In the genomic region with DNA sequence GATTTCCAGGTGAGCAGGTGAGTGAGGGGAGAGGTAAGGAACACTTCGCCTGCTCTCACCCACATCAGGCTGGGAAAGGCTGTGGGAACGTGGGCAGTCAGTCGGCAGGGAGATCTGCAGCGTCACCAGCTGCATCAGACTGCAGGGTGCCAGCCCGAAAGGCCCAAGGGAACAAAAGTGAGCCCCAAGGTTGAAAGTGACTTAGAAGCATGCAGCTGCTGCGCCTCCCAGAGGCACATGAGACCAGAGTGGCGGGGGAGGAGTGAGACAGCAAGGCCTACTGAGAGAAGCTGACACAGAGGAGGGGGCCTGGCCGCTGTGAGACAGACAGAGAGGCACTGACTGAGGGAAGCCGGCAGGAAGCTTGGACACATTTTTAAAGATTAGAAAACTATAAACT, we compare ENCODE assay signal across 15 mouse cellular contexts.
A peak's percentile ranks its signal among the peaks of the same experiment; 100 is the strongest.
DNase-seq lines count a peak whose midpoint lies in the region; ATAC-seq and TF ChIP-seq lines count a peak whose summit lies in the region.
"Had no signal": no experiment of that assay in that cellular context is flagged by ENCODE, and none has a peak within 500 bp of the region (broad histone marks: within the 10 kb centered on the region; RNA-seq: fewer than 3 reads in every experiment).

No protein-coding gene starts in this region.

- no peak overlapping the region for H3K4me2 ChIP-seq in kidney, embryonic 16.5 days (replicated peaks; ENCODE audit: low read depth, low read length)
- H3K4me2 ChIP-seq in stomach, postnatal 0 days (replicated peaks; ENCODE audit: low read depth): no peak overlapping the region
- H3K4me2 ChIP-seq: liver, embryonic 15.5 days; neural tube, embryonic 13.5 days had no signal

- no peak overlapping the region for H3K9ac ChIP-seq in kidney, embryonic 16.5 days (replicated peaks; ENCODE audit: low read length)
- H3K9ac ChIP-seq in stomach, postnatal 0 days (ENCODE audit: low read length): no peak overlapping the region
- H3K9ac ChIP-seq: liver, embryonic 15.5 days; neural tube, embryonic 13.5 days had no signal

- no peaks in the 10 kb centered on the region; the same call in 1 of the 2 replicates for H3K4me1 ChIP-seq in kidney, embryonic 16.5 days (ENCODE audit: insufficient read depth, low read length)
- no peaks in the 10 kb centered on the region for H3K4me1 ChIP-seq in stomach, postnatal 0 days (replicated peaks; ENCODE audit: control insufficient read depth, insufficient read depth)
- H3K4me1 ChIP-seq: liver, embryonic 15.5 days had no signal

- ATAC-seq in kidney, embryonic 16.5 days (ENCODE audit: low FRiP score, low TSS enrichment): no peak
- ATAC-seq in stomach, postnatal 0 days (ENCODE audit: low FRiP score, low TSS enrichment): no peak

- 55% methylated on average over 9 of the region's 9 CpGs for WGBS in kidney, embryonic 16.5 days
- 59% methylated on average over 9 of the region's 9 CpGs for WGBS in stomach, postnatal 0 days

- TF ChIP-seq EP300 in stomach, postnatal 0 days (optimal IDR thresholded peaks at IDR 0.05): no peak

- DNase-seq in kidney, postnatal 4 days: peak; percentile 24
- peak; percentile 27 for DNase-seq in ovary, postnatal 36 days (ENCODE audit: low spot score)
- DNase-seq in ovary, postnatal 14 days (ENCODE audit: low spot score): no peak
- peak; percentile 54 for DNase-seq in brain, adult 2 months (ENCODE audit: low read depth, low spot score)
- DNase-seq in stomach, postnatal 0 days (ENCODE audit: low spot score): no peak
- no peak for DNase-seq in heart, adult 8-10 months (ENCODE audit: low spot score)
- DNase-seq in layer of hippocampus, postnatal 36 days: no peak
- DNase-seq: cerebellum, adult 11 months; heart, postnatal 10 days; kidney, adult 18-20 months; right cerebral cortex, postnatal 14 days had no signal

- no peaks in the 10 kb centered on the region for H3K27me3 ChIP-seq in kidney, embryonic 16.5 days (ENCODE audit: insufficient read depth, low read length)
- H3K27me3 ChIP-seq in stomach, postnatal 0 days (ENCODE audit: control insufficient read depth, insufficient read depth, low read length): no peaks in the 10 kb centered on the region
- H3K27me3 ChIP-seq: CH12.LX; liver, embryonic 15.5 days; neural tube, embryonic 13.5 days had no signal

- H3K27ac ChIP-seq in kidney, embryonic 16.5 days (ENCODE audit: low read length): no peak overlapping the region
- no peak overlapping the region for H3K27ac ChIP-seq in stomach, postnatal 0 days (replicated peaks)
- H3K27ac ChIP-seq: liver, embryonic 15.5 days; neural tube, embryonic 13.5 days had no signal

- no peaks in the 10 kb centered on the region for H3K9me3 ChIP-seq in kidney, embryonic 16.5 days (ENCODE audit: low read length)
- no peaks in the 10 kb centered on the region for H3K9me3 ChIP-seq in stomach, postnatal 0 days (ENCODE audit: control insufficient read depth, low read length)
- H3K9me3 ChIP-seq: liver, embryonic 15.5 days; neural tube, embryonic 13.5 days had no signal

- no peak overlapping the region for H3K4me3 ChIP-seq in kidney, embryonic 16.5 days (ENCODE audit: low read length)
- H3K4me3 ChIP-seq in stomach, postnatal 0 days (ENCODE audit: low read depth, low read length): no peak overlapping the region
- H3K4me3 ChIP-seq: liver, embryonic 15.5 days; neural tube, embryonic 13.5 days had no signal

- peak; percentile 43 for TF ChIP-seq CTCF in stomach, postnatal 0 days (IDR thresholded peaks at IDR 0.05; ENCODE audit: low read depth)

- no peaks in the 10 kb centered on the region for H3K36me3 ChIP-seq in kidney, embryonic 16.5 days (ENCODE audit: insufficient read depth, low read length)
- no peaks in the 10 kb centered on the region for H3K36me3 ChIP-seq in stomach, postnatal 0 days (ENCODE audit: control insufficient read depth, insufficient read depth, low read length)
- H3K36me3 ChIP-seq: liver, embryonic 15.5 days; neural tube, embryonic 13.5 days had no signal

Comparison
In these comparisons a context has a peak if more than half of its experiments do, and no peak if none do; other contexts are left out.
1. DNase-seq: peak in kidney, postnatal 4 days (2 of 2), ovary, postnatal 36 days (single experiment) and brain, adult 2 months (single experiment); none in ovary, postnatal 14 days (single experiment), stomach, postnatal 0 days (single experiment), heart, adult 8-10 months (single experiment) and layer of hippocampus, postnatal 36 days (0 of 2).